Mouse (Mus musculus) midbrain, embryonic 15.5 days (tissue): Measurements from ENCODE around the gene Rita1. TPM values are rescaled to one million over a fixed set of nuclear protein-coding genes. Genes with fewer than 3 reads are reported as not detected.

Source experiments
- ATAC-seq: fragments of 200-750 bp; cut with Nextera tagmentation; replicated peaks from 2 replicates; pipeline ENCODE4 v1.8.0; 2017; ENCODE audit warnings: moderate TSS enrichment
- H3K27ac ChIP-seq: fragments of 300-500 bp; sonication (generic); 2 replicates; pipeline ENCODE4 v1.5.1; 2015; ENCODE audit warnings: mild to moderate bottlenecking, inconsistent platforms
- H3K27me3 ChIP-seq: fragments of 300-500 bp; sonication (generic); replicated peaks from 2 replicates; pipeline ENCODE4 v1.6.1; 2015; ENCODE audit warnings: inconsistent platforms
- H3K36me3 ChIP-seq: fragments of 300-500 bp; sonication (generic); replicated peaks from 2 replicates; pipeline ENCODE4 v1.6.1; 2015; ENCODE audit warnings: inconsistent platforms
- H3K4me1 ChIP-seq: fragments of 300-500 bp; sonication (generic); 2 replicates; pipeline ENCODE4 v1.6.1; 2015; ENCODE audit warnings: inconsistent platforms
- H3K4me2 ChIP-seq: fragments of 300-500 bp; sonication (generic); 2 replicates; pipeline ENCODE4 v1.6.1; 2015; ENCODE audit warnings: inconsistent platforms, mild to moderate bottlenecking, moderate library complexity
- H3K4me3 ChIP-seq: fragments of 300-500 bp; sonication (generic); 2 replicates; pipeline ENCODE4 v1.5.1; 2015; ENCODE audit warnings: mild to moderate bottlenecking, inconsistent platforms
- H3K9ac ChIP-seq: fragments of 300-500 bp; sonication (generic); 2 replicates; pipeline ENCODE4 v1.6.1; 2015; ENCODE audit warnings: mild to moderate bottlenecking, inconsistent platforms
- H3K9me3 ChIP-seq: fragments of 300-500 bp; sonication (generic); 2 replicates; pipeline ENCODE4 v1.6.1; 2016; ENCODE audit warnings: inconsistent platforms
- WGBS: fragments of 180-500 bp; shearing (Covaris S2); methylation state at CpG from one replicate; pipeline ENCODE4 v1.1.7; 2015; ENCODE audit warnings: mixed read lengths; 5-methylcytosine and 5-hydroxymethylcytosine counted together
- polyA plus RNA-seq: library from polyadenylated mRNA; unstranded; fragments of >200 nt; fragmentation: Nextera tagmentation; extraction: Ambion mirVana; gene quantifications from 2 replicates; pipeline ENCODE4 v1.2.1, GENCODE M21; 2015

The Rita1 gene
- polyA plus RNA-seq, 1 experiment from 2014 or later: 28.3 TPM

DNA sequence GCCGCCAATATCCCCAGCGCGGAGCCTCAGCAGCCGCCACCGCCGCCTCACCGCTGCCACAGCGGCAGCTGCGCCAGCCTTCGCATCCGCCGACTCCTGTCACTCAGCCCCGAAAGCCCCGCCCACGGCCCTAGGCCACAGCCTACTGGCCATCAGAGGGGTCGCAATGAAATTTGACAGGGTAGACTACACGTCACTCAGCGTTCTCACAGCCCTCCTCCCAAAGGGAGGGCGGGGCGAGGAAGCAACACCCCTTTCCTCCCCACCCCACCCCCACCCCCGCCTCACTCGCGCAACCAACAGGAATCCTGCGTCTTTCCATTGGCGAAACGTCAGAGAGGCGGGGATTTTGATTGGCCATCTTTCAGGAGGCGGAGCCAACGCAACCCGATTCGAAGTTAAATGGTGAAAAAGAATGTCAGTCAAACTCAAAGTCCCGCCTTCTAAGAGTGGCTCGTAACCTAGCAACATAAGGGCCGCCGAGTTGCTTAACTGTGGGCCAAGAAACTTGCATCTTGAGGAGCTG, 23.8 kb downstream of the Rita1 start, which contains the start of the genes Tpcn1 and Iqcd:
Gene Tpcn1 (minus strand): TSS at position 105 of the 526 bp plus-strand sequence.
Gene Iqcd (plus strand): TSS at position 448 of the 526 bp plus-strand sequence.
- Histone ChIP-seq H3K36me3 (no peaks in the 10 kb centered on the region), H3K4me3 (peak within 1 kb of the TSS; percentile 73), H3K4me1 (peaks cover 26% of the 10 kb centered on the region), H3K4me2 (peak within 1 kb of the TSS; percentile 96), H3K27me3 (no peaks in the 10 kb centered on the region), H3K27ac (peak within 1 kb of the TSS; percentile 78), H3K9ac (peak within 1 kb of the TSS; percentile 88), H3K9me3 (no peaks in the 10 kb centered on the region)
- WGBS: under 1% methylated on average over 35 of the region's 35 CpGs
- ATAC-seq: peak; percentile 98

DNA sequence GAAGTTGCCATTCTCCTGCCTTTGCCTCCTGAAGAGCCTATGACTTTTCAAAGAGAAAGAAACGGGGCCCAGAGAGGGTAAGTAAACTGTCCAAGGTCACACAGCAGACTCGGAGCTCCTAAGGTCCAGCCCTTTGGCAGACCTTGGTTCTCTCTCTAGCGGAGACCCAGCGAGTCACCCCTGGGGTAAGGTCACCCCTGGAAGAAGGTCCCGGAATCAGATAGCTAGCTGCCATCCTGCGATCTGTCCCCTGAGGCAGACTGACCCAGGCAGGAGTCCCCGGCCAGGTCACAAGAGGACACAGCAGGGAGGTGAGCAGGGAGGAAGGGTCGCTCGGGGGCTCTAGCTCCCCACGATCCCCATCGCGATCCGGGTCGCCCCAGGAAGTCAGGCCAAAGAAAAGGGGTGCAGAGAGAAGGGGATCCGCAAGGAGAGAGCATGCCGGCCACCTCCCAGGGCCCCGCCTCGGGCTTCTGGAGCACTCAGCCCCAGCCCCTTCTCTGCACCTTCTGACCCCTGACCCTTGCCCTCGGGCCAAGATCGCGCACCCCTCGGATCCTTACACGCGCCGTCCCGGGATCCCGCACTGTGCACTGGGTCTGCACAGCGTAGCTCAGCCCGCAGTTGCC, 24.3 kb downstream of the Rita1 start:
- Histone ChIP-seq H3K27ac (peak overlapping the region; percentile 78), H3K4me2 (peak overlapping the region; percentile 96), H3K27me3 (no peaks in the 10 kb centered on the region), H3K4me3 (peak overlapping the region; percentile 73), H3K9ac (peak overlapping the region; percentile 88), H3K4me1 (peaks cover 26% of the 10 kb centered on the region), H3K9me3 (no peaks in the 10 kb centered on the region), H3K36me3 (no peaks in the 10 kb centered on the region)
- WGBS: 2% methylated on average over 28 of the region's 29 CpGs
- peak; percentile 3; the same call in 1 of the 2 replicates for ATAC-seq

- H3K9me3 ChIP-seq: no peaks in the 10 kb centered on the region
- no peaks in the 10 kb centered on the region for H3K36me3 ChIP-seq
- H3K4me1 ChIP-seq: peaks cover 26% of the 10 kb centered on the region
- H3K27me3 ChIP-seq: no peaks in the 10 kb centered on the region
- H3K9ac ChIP-seq: peak overlapping the region; percentile 88
- no peak overlapping the region for H3K27ac ChIP-seq
- H3K4me2 ChIP-seq: peak overlapping the region; percentile 96
- WGBS: 40% methylated on average over 9 of the region's 9 CpGs
- no peak for ATAC-seq
- H3K4me3 ChIP-seq: peak overlapping the region; percentile 73
These were observed 24.8 kb downstream of the Rita1 start for GRCm38 (mm10) chr5:120587616-120587926.

DNA sequence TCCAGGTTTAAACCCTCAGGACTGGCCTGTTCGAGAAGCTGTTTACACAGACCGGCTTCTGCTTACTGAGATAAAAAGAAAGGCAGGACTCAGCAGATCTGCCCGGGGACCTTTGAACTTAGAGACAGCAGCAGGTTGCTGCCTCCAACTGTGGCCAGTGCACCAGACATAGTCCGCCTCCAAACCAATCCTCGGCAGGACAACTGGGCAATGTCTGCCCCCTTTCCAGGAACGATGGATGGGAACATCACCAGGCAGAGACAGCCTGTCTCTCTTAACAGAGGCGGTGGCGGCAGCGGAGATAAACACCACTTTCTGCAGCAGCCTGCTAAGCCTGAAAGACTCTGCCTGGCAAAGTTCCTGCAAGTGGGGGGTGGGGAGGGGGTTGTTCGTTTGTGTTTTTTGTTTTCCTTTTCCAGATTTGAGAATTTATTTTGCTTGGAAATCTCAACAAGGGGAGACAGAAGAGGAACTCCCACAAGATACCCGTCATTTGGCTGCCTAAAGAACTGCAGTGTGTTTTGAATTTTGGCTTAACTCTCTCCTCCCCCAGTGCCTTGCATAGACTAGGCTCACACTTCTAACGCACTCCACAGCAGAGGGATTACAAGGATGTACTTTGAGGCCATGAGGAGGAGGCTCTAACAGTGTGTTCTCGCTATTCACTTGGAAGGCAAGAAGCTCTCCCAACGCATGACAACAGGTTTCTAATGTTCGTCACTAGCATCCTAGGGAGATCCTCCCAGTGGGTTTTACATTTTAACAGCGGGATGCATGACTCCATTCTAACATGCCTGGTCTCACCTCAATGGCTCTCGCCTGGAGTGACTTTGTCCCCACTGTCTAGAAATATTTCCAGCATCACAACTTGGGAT, 25.4 kb downstream of the Rita1 start:
- Histone ChIP-seq H3K4me2 (peak overlapping the region; percentile 96), H3K36me3 (no peaks in the 10 kb centered on the region), H3K27me3 (no peaks in the 10 kb centered on the region), H3K9me3 (no peaks in the 10 kb centered on the region), H3K4me3 (peak overlapping the region; percentile 73), H3K9ac (peak overlapping the region; percentile 2), H3K27ac (0 out of 2 replicates have a peak overlapping the region, but pooled peaks have one; percentile 27), H3K4me1 (peaks cover 26% of the 10 kb centered on the region)
- WGBS: 16% methylated on average over 17 of the region's 17 CpGs
- ATAC-seq: no peak

GRCm38 (mm10) chr5:120584968-120585367, 27.4 kb downstream of the Rita1 start:
- H3K9me3 ChIP-seq: no peaks in the 10 kb centered on the region
- WGBS: 33% methylated on average over 15 of the region's 15 CpGs
- H3K27me3 ChIP-seq: no peaks in the 10 kb centered on the region
- H3K9ac ChIP-seq: no peak overlapping the region
- no peak overlapping the region for H3K4me3 ChIP-seq
- ATAC-seq: no peak
- H3K4me2 ChIP-seq: no peak overlapping the region
- no peaks in the 10 kb centered on the region for H3K36me3 ChIP-seq
- H3K27ac ChIP-seq: no peak overlapping the region
- peaks cover 28% of the 10 kb centered on the region for H3K4me1 ChIP-seq

- Histone ChIP-seq H3K4me2 (no peak overlapping the region), H3K36me3 (no peaks in the 10 kb centered on the region), H3K9ac (no peak overlapping the region), H3K27ac (no peak overlapping the region), H3K4me3 (no peak overlapping the region), H3K9me3 (no peaks in the 10 kb centered on the region), H3K27me3 (no peaks in the 10 kb centered on the region), H3K4me1 (peaks cover 34% of the 10 kb centered on the region)
- 95% methylated on average over 4 of the region's 4 CpGs for WGBS
- ATAC-seq: no peak
These were observed 28.9 kb downstream of the Rita1 start for GRCm38 (mm10) chr5:120583511-120583910.

DNA sequence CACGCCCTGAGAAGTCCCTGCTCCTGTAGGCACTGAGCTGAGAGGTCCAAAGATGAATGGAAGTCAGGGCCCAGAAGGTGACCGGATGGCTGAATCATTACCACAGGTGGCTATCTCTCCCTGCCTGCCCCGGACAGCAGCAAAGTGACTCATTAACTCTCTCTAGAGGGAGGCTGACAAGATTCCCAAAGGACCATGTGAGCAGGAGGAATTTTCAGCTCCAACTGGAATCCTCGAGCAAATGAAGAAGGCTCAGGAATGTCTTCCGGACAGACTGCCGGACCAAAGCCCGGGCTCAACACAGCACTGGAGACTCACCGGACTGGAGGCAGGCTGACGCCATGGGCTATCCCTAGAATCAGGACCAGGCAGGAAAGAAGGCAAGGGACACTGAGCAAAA, 30.4 kb downstream of the Rita1 start:
- WGBS: 85% methylated on average over 9 of the region's 9 CpGs
- Histone ChIP-seq H3K27ac (no peak overlapping the region), H3K4me2 (no peak overlapping the region), H3K9me3 (no peaks in the 10 kb centered on the region), H3K36me3 (no peaks in the 10 kb centered on the region), H3K9ac (no peak overlapping the region), H3K4me1 (peaks cover 28% of the 10 kb centered on the region), H3K27me3 (no peaks in the 10 kb centered on the region), H3K4me3 (no peak overlapping the region)
- ATAC-seq: no peak

- 0 out of 2 replicates have a peak overlapping the region, but pooled peaks have one; percentile 6 for H3K4me2 ChIP-seq
- no peak overlapping the region for H3K9ac ChIP-seq
- no peaks in the 10 kb centered on the region for H3K27me3 ChIP-seq
- H3K9me3 ChIP-seq: no peaks in the 10 kb centered on the region
- H3K36me3 ChIP-seq: no peaks in the 10 kb centered on the region
- peaks cover 18% of the 10 kb centered on the region for H3K4me1 ChIP-seq
- 0 out of 2 replicates have a peak, but pooled peaks have one; percentile 27 for ATAC-seq
- H3K27ac ChIP-seq: 0 out of 2 replicates have a peak overlapping the region, but pooled peaks have one; percentile 14
- H3K4me3 ChIP-seq: no peak overlapping the region
- WGBS: 80% methylated on average over 26 of the region's 26 CpGs
These were observed 32.3 kb downstream of the Rita1 start for GRCm38 (mm10) chr5:120579898-120580626.

GRCm38 (mm10) chr5:120579211-120579897, 33.0 kb downstream of the Rita1 start:
- H3K4me3 ChIP-seq: no peak overlapping the region
- no peaks in the 10 kb centered on the region for H3K36me3 ChIP-seq
- H3K9ac ChIP-seq: no peak overlapping the region
- 57% methylated on average over 26 of the region's 26 CpGs for WGBS
- H3K27me3 ChIP-seq: no peaks in the 10 kb centered on the region
- 0 out of 2 replicates have a peak overlapping the region, but pooled peaks have one; percentile 6 for H3K4me2 ChIP-seq
- ATAC-seq: 0 out of 2 replicates have a peak, but pooled peaks have one; percentile 33
- no peaks in the 10 kb centered on the region for H3K9me3 ChIP-seq
- H3K27ac ChIP-seq: 0 out of 2 replicates have a peak overlapping the region, but pooled peaks have one; percentile 14
- H3K4me1 ChIP-seq: peaks cover 18% of the 10 kb centered on the region

GRCm38 (mm10) chr5:120578504-120579081, 33.8 kb downstream of the Rita1 start:
- H3K4me2 ChIP-seq: no peak overlapping the region
- no peak overlapping the region for H3K4me3 ChIP-seq
- 67% methylated on average over 12 of the region's 12 CpGs for WGBS
- no peak for ATAC-seq
- no peak overlapping the region for H3K9ac ChIP-seq
- no peaks in the 10 kb centered on the region for H3K36me3 ChIP-seq
- H3K27ac ChIP-seq: no peak overlapping the region
- H3K9me3 ChIP-seq: no peaks in the 10 kb centered on the region
- H3K4me1 ChIP-seq: peaks cover 18% of the 10 kb centered on the region
- no peaks in the 10 kb centered on the region for H3K27me3 ChIP-seq

- 69% methylated on average over 10 of the region's 10 CpGs for WGBS
- H3K9me3 ChIP-seq: no peaks in the 10 kb centered on the region
- no peak overlapping the region for H3K9ac ChIP-seq
- peaks cover 18% of the 10 kb centered on the region for H3K4me1 ChIP-seq
- H3K36me3 ChIP-seq: no peaks in the 10 kb centered on the region
- ATAC-seq: no peak
- H3K4me2 ChIP-seq: no peak overlapping the region
- no peak overlapping the region for H3K27ac ChIP-seq
- no peaks in the 10 kb centered on the region for H3K27me3 ChIP-seq
- H3K4me3 ChIP-seq: no peak overlapping the region
These were observed 34.4 kb downstream of the Rita1 start for GRCm38 (mm10) chr5:120577935-120578441.
